Mouse (Mus musculus) embryo, embryonic 10.5 days (tissue): Measurements from ENCODE around the gene Sh3rf1.

ENCODE experiments used
- DNase-seq: peaks from one replicate; pipeline ENCODE4 v3.0.0-alpha.2; 2015; ENCODE audit warnings: low spot score

Sh3rf1 gene

DNA sequence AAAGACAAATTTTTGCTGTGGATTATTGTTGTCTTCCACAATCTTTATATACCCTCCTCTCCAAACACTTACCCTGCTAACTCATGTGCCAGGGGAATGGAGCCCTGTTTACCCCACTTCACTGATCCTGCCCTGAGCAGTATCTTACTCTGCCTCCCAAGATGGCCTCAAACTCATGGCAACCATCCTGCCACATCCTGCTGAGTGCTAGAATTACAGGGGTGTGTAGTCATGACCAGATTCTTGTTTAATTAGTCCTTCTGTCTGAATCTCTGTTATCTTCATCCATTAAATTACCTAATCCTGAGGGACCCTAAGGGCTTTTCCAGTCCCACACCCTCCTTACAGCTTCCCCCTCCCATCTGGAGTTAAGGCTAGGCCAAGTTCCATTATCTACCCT is 201.5 kb downstream of the Sh3rf1 start:
- DNase-seq, result no peak

DNA sequence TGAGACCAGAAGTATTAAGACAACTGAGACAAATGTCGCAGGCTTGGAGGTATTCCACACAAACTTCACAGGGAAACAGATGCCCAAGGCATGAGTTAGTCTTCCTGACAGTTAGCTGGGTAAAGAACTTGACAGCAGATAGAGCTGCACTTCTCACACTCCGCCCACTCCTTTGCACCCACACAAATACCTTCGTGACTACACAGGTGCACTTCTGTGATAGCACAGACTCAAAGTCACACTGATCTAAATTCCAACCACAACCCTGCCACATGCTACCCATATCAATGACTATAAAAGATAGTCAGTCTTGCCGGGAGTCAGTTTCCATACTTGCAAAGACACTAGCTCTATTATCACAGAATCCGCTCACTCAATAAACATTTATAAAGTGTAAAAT is 202.4 kb downstream of the Sh3rf1 start:
- no peak for DNase-seq

DNA sequence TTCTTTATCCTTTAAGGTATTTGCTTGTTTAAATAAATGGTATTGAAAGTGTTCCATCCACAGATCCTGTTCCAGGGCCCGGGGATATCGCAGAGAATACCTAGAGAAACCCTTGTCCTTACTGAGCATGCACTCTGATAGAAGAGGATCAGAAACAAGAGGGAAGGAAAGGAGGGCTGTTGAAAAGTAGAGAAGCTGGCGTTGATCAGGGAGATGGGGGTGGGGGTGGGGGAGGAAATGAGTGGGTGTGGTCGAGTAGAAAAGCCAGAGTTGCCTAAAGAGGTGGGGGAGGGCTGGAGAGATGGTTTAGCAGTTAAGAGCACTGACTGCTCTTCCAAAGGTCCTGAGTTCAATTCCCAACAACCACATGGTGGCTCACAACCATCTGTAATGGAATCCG is 203.0 kb downstream of the Sh3rf1 start:
- no peak for DNase-seq

DNA sequence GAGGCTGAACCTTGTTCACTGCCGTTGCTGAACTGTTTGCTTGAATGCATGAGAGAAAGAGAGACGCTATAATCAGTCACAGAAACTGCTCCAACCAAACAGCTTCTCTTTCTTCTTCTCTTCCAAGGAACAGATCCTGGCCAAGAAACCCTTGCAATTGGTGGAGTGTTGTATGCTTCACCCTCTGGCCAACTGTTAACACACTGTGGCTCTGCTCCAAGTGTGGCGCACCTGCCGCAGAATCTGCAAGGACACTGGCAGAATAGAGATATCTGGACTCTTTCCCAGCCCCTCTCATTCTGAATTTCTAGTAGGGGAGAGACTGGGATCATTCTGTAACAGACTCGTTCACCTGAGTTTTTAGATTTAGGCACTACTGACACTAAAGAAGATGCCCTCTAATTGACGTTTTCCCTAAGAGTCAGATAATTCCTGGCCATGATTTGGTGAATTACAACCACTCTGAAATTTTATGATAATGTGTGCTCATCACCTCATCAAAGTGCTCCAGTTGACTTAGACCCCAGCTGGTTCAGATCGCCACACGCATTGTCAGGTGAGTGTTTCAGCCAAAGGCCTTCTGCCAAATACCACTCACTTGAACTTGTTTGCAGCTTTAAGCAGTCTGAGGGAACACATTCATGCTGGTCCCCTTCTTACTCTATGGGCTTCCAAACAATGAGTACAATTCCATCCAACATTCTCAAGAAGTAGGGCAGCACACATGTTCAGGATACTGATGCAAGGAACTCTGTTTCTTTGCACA is 204.4 kb downstream of the Sh3rf1 start:
- no peak for DNase-seq

DNA sequence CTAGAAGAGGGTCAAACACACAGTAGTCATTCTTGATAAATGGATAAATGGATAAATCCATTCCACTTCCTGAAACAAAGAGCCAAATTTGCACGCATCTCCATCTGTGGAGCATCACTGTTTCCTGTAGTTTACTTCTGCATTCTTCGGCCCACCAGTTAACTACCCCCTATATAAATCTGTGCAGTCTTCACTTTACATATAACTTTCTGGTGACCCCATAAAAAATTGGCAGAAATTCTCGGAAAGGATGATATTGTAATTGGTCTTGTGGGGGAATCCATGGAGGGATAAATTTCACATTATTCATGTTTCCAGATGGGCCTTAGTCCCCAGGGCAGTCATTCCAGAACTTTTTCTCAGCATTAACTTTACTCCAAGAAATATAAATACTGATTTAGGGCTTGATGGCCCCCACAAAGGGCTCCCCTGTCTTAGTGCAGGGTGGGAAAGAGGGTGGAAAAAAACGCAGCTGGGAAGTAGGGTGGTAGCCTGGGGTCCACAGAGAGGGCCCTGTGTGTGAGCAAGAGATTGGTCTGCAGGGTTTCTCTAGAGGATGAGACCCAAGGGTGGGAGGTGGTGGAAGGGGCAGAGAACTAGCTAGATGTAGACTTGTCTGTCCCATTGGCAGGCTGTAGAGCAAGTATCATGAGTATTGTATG is 205.3 kb downstream of the Sh3rf1 start:
- DNase-seq, result no peak

DNA sequence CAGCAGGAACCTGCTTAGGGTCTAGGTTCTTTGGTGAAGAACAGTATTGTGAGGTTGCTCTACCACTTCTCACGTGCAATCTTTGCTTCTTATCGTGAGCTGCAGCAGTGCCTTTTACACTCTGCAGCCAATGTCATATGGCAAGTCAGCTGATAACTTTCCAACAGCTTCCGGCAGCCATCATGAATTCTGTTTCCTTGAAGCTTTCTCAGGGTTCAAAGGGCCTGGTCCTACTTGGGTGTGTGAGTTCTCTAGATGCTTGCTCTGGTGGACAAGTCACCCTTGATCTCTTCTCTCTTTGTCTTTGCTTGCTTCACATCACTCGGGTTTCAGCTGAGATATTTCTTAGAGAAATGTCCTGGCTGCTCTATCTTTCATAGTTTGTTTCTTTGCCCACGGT is 211.8 kb downstream of the Sh3rf1 start:
- DNase-seq, result no peak

DNA sequence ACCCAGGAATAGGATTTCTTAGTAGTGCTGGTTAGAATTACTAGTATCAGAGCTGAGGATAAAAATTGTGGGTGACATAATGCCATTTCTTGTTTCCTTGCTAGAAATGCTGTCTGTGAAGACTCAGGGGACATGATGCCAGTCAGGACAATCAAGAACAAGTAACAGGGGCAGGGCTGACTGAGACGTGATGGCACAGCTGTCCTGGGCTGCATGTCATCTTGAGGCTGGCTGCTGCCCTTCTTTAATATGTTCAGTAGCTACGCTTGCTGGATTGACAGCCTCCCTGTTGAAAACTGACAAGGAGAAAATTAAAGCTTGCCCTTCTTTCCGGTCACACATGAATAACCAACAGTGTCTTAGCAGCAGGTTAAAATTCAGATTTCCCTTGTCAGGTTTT is 212.5 kb downstream of the Sh3rf1 start:
- no peak for DNase-seq

DNA sequence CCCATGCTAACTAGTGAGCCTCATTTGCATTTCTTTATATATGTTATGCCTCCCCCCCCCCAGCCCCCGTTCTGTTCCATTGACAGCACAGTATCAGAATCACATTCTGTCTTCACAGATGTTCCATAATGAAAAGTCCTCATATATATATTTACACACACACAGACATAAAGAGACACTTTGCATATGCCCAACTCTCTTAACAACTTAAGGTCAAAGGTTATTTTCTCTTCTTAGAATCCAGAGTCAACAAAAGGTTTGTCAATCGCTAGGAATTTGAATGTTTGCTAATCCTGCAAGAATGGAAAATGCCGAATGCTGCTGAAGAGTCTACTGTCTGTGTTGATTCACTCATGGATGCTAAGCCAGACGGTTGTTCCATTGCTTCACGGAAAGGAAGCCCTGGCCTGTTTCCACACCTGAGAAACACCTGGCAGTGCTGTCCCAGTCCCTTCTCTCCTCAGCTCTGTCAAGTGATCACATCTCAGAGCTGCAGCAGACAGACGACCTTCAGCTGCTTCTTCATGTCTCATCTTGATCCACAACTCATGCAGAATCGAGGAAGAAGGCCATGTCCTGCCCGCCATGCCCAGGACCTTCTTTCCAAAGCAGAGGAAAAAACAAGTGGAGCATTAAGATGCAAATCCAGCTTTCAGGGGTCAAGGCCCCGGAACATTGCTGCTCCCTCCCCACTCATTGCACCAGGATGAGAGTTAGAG is 213.1 kb downstream of the Sh3rf1 start:
- no peak for DNase-seq

DNA sequence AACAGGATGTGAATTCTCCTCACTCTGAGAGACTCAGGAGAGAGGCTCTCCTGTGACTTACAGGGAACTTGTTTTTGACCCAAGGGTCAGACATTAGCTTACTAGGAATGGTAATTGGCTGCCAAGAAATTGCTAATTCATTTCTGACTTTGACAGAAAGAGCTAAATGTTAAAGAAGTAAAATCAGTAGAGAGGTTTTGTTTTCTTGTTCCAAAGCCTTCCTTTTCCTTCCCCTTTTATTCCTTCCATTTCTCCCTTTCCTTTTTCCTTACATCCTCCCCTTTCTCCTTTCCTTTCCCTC is 213.6 kb downstream of the Sh3rf1 start:
- no peak for DNase-seq

DNA sequence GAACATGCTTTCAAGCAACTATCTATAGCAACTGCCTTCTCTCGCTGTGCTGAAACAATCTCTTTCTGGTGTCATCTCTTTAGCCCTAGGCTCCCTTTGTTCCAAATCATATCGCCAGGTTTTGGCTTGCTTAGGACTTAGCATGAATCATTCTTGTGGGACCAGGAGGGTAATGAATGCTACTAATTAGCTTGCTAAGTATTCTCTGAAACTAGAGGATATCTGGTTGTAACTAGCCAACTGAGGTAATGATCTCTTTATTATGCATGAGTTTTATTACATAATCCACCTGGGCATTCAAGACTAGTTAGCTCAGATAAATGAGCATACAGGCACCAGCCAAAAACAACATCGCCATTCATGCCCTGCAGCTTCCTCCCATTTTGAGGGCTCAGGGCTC is 219.3 kb downstream of the Sh3rf1 start:
- DNase-seq, result no peak

DNA sequence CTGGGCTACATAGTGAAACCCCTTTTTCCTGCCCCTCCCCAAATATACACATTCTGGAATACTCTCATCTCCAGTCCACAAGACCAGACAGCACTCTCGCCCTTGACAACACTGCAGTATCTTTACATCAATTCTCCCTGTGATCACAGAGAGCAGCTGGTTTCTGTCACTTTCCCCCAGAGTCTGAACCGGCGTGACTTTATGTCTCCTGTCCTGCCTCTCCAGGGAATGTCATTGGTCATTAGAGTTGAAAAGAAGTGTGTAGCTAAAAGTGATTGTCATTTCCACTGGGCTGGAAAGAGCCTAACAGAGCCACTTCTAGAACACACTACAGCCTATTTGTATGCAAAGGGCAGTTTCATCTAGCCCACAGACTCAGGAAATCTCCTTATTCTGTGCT is 220.7 kb downstream of the Sh3rf1 start:
- DNase-seq, result peak; percentile 23
